Mouse (Mus musculus) limb, embryonic 13.5 days (tissue): ENCODE results near the gene Pank4. TPM values are rescaled to one million over a fixed set of nuclear protein-coding genes. Genes with fewer than 3 reads are reported as not detected.

ENCODE experiments used
- ATAC-seq: fragments of 200-750 bp; cut with Nextera tagmentation; 2 replicates; pipeline ENCODE4 v1.8.0; 2017; ENCODE audit warnings: low read depth, moderate number of reproducible peaks, moderate TSS enrichment; ENCODE audit not compliant: low FRiP score
- H3K27ac ChIP-seq: fragments of 300-500 bp; sonication (generic); 2 replicates; pipeline ENCODE4 v1.5.1; 2015; ENCODE audit warnings: inconsistent platforms, mild to moderate bottlenecking, moderate library complexity
- H3K27me3 ChIP-seq: fragments of 300-500 bp; sonication (generic); 2 replicates; pipeline ENCODE4 v1.6.1; 2015; ENCODE audit warnings: mild to moderate bottlenecking, inconsistent platforms
- H3K36me3 ChIP-seq: fragments of 300-500 bp; sonication (generic); 2 replicates; pipeline ENCODE4 v1.6.1; 2015; ENCODE audit warnings: inconsistent platforms, mild to moderate bottlenecking, moderate library complexity
- H3K4me1 ChIP-seq: fragments of 300-500 bp; sonication (generic); 2 replicates; pipeline ENCODE4 v1.6.1; 2015; ENCODE audit warnings: inconsistent platforms
- H3K4me2 ChIP-seq: fragments of 300-500 bp; sonication (generic); replicated peaks from 2 replicates; pipeline ENCODE4 v1.6.1; 2015; ENCODE audit warnings: inconsistent platforms, mild to moderate bottlenecking, moderate library complexity
- H3K4me3 ChIP-seq: fragments of 300-500 bp; sonication (generic); 2 replicates; pipeline ENCODE4 v1.5.1; 2015; ENCODE audit warnings: moderate library complexity, mild to moderate bottlenecking, inconsistent platforms
- H3K9ac ChIP-seq: fragments of 300-500 bp; sonication (generic); 2 replicates; pipeline ENCODE4 v1.6.1; 2015; ENCODE audit warnings: mild to moderate bottlenecking, inconsistent platforms
- H3K9me3 ChIP-seq: fragments of 300-500 bp; sonication (generic); 2 replicates; pipeline ENCODE4 v1.6.1; 2016; ENCODE audit warnings: inconsistent platforms
- WGBS: fragments of 180-500 bp; shearing (Covaris S2); methylation state at CpG from one replicate; pipeline ENCODE4 v1.1.7; 2015; 5-methylcytosine and 5-hydroxymethylcytosine counted together
- polyA plus RNA-seq: library from polyadenylated mRNA; unstranded; fragments of >200 nt; fragmentation: Nextera tagmentation; extraction: Ambion mirVana; gene quantifications from 2 replicates; pipeline ENCODE4 v1.2.1, GENCODE M21; 2015

The Pank4 gene
- polyA plus RNA-seq, 1 experiment from 2014 or later = 48.2 TPM

DNA sequence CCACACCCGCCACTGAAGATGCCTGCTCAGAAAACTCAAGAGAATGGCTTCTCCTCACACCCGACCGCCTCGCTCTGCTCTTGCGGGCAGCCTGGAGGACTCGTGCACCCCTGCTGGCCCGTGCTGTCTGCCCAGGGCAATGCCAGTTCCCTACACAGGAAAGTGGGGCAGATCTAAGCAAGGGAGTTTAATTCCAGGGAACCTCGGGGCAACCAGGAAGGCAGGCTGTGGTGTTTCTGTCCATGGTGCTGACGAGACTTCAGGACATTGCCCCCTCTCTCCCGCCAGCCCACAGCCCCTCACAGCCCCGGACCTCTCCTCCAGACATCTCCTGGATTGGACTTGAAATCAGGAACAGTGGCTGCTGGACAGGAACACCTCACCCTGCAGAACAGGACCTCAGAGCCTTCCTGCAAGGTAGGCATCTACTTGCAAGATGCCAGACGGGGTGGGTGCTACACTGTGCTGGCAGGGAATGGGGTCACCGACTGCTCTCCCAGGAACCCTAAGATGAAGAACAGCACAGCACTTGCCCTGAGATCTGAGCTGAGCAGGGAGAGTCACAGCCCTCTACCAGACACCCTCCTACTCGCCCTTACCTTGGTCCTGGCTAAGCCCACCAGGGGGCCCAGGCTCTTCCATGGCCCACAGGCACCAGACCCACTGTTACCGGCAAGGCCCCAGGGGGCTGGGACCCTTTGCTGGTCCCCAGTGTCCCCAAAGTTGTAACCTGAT is 54.8 kb downstream of the Pank4 start:
- H3K36me3 ChIP-seq = no peaks in the 10 kb centered on the region
- H3K4me2 ChIP-seq = peak overlapping the region; percentile 25
- 0 out of 2 replicates have a peak, but pooled peaks cover 7% of the 10 kb centered on the region for H3K27me3 ChIP-seq
- 4% methylated on average over 15 of the region's 15 CpGs for WGBS
- H3K9me3 ChIP-seq = no peaks in the 10 kb centered on the region
- peak; percentile 30; the same call in 1 of the 2 replicates for ATAC-seq
- H3K9ac ChIP-seq = no peak overlapping the region
- no peak overlapping the region for H3K27ac ChIP-seq
- no peak overlapping the region for H3K4me3 ChIP-seq
- H3K4me1 ChIP-seq = peaks cover 21% of the 10 kb centered on the region

DNA sequence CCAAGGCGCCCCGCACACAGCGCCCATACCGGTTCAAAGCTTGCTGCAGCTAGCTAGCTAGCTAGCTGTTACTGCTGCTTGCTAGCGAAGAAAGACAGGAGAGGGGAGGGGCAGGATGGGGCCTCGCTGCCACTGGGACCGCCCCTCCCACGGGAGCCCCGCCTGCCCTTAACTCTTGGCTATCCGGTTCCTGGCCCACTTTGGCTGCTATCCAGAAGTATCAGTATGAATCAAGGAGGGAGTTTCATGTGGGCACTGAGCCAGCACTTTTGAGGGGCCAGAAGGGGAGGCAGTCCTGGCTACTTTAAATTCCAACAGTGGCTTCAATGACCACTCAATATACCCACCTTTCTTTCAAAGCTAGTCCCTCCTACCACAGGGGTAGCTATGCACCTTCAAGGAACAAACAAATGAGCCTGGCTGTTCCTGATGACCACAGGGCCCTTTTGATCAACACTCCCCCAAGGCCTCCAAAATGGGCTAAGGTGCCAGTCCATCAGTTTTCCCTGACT is 55.5 kb downstream of the Pank4 start:
- Histone ChIP-seq H3K9ac (no peak overlapping the region), H3K4me1 (peaks cover 21% of the 10 kb centered on the region), H3K27ac (no peak overlapping the region), H3K27me3 (0 out of 2 replicates have a peak, but pooled peaks cover 7% of the 10 kb centered on the region), H3K4me3 (no peak overlapping the region), H3K9me3 (no peaks in the 10 kb centered on the region), H3K4me2 (peak overlapping the region; percentile 25), H3K36me3 (no peaks in the 10 kb centered on the region)
- no peak for ATAC-seq
- WGBS = 2% methylated on average over 10 of the region's 10 CpGs

DNA sequence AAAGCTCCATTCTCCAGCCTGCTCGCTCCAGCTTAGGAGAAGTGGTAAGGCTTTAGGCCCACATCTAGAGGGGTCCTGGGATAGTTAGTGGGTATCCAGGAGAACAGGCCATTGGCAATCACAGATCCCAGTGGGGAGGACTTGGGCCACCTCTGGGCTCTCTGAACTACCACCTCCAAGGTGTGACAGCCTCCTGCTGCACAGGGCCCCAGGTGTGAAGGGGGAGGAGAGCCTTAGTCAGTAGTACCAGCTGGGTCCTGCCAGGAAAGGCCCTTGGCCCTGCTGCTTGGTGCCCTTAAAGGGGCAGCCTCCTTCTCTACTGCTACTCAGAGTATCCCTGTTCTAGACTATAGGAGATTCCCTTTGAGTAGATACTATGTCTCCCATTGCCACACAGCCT is 56.2 kb downstream of the Pank4 start:
- Histone ChIP-seq H3K4me3 (no peak overlapping the region), H3K27ac (no peak overlapping the region), H3K9ac (no peak overlapping the region), H3K36me3 (no peaks in the 10 kb centered on the region), H3K4me1 (peaks cover 21% of the 10 kb centered on the region), H3K9me3 (no peaks in the 10 kb centered on the region), H3K4me2 (no peak overlapping the region), H3K27me3 (0 out of 2 replicates have a peak, but pooled peaks cover 7% of the 10 kb centered on the region)
- 48% methylated on average over 1 of the region's 1 CpGs for WGBS
- no peak for ATAC-seq

DNA sequence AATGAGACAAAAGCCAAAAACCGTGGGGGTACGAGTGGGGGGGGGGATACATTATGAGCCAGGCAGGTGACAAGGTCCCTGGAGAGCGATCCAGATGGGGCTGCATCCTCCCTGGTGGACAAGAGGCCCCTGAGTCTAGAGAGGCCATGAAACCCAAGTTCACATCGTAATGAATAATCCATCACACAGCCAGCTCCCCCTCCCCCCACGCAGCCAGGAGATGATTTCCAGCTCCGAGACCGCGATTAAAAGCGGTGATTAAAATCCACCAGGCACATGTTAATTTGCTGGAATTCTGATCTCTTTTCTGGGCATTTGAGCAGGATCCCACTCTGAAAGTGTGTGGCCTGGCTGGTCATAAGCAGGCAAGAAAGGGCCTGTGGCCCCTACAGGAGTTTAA is 56.9 kb downstream of the Pank4 start:
- H3K9me3 ChIP-seq = no peaks in the 10 kb centered on the region
- H3K4me1 ChIP-seq = peaks cover 21% of the 10 kb centered on the region
- no peaks in the 10 kb centered on the region for H3K36me3 ChIP-seq
- H3K9ac ChIP-seq = no peak overlapping the region
- 54% methylated on average over 9 of the region's 9 CpGs for whole genome bisulfite sequencing
- H3K27ac ChIP-seq = no peak overlapping the region
- H3K4me2 ChIP-seq = no peak overlapping the region
- ATAC-seq = no peak
- H3K27me3 ChIP-seq = 0 out of 2 replicates have a peak, but pooled peaks cover 7% of the 10 kb centered on the region
- no peak overlapping the region for H3K4me3 ChIP-seq

GRCm38 (mm10) chr4:155022228-155022855 is 58.4 kb downstream of the Pank4 start:
- WGBS = 64% methylated on average over 7 of the region's 7 CpGs
- ATAC-seq = no peak
- no peak overlapping the region for H3K27ac ChIP-seq

DNA sequence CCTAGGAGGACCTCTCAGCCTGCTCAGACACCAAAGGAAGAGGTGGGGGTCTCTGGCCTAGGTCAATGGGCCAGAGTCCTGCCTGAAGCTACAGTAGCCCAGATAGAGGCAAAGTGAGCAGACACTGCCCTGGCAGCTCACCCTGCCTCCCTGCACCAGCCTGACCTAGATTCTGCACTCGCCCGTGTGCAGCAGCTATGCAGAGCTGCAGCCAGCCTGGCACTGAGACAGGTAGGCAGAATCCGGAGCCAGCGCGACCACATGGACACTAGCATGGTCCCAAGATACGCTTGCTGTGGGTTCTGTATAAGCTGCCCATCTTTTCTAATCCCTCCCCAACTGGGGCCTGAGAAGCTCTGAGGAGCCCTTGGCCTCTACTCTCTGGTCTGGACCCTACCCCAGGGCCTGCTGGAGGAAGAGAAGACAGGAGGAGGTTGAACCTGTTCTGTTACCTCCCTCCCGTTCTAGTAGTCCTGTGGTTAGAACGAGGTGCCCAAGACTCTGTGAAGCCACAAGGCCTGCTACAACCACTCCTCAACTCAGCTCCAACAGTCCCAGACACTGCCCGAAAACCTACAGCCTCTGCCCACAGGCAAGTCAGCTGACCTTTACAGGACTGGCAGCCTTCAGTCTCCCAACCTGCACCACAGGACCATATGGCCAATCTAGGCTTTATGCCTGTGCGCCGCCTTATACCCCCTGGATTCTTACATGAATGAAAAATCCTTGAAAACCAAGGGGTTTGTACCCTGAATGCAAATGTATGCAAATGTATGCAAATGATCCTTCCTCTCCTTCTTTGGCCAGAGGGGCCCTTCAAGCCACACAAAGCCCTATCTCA is 60.5 kb downstream of the Pank4 start:
- Histone ChIP-seq H3K9me3 (0 out of 2 replicates have a peak, but pooled peaks cover 4% of the 10 kb centered on the region), H3K4me3 (no peak overlapping the region), H3K9ac (no peak overlapping the region), H3K4me1 (peaks cover 11% of the 10 kb centered on the region), H3K27me3 (no peaks in the 10 kb centered on the region), H3K36me3 (no peaks in the 10 kb centered on the region), H3K27ac (no peak overlapping the region), H3K4me2 (no peak overlapping the region)
- 88% methylated on average over 11 of the region's 11 CpGs for WGBS
- ATAC-seq = no peak

More at GRCm38 (mm10) chr4:155022228-155022855, 58.4 kb downstream of the Pank4 start:
- no peaks in the 10 kb centered on the region for H3K36me3 ChIP-seq
- H3K9me3 ChIP-seq = 0 out of 2 replicates have a peak, but pooled peaks cover 4% of the 10 kb centered on the region
- 0 out of 2 replicates have a peak, but pooled peaks cover 7% of the 10 kb centered on the region for H3K27me3 ChIP-seq
- peaks cover 19% of the 10 kb centered on the region for H3K4me1 ChIP-seq
- H3K9ac ChIP-seq = no peak overlapping the region
- H3K4me3 ChIP-seq = no peak overlapping the region
- H3K4me2 ChIP-seq = no peak overlapping the region

Other genes starting within 250 kb of the Pank4 start
- gene Ttc34, start 126.7 kb upstream of the Pank4 start, polyA plus RNA-seq = 0.27 and 0.32 TPM in 2 replicates
- gene Mmel1, start 94.5 kb upstream of the Pank4 start, polyA plus RNA-seq = 0.05 and 0.23 TPM in 2 replicates
- 44.3 and 45.1 TPM in 2 replicates for gene Fam213b, start 65.0 kb upstream of the Pank4 start, polyA plus RNA-seq
- 1.2 and 1.8 TPM in 2 replicates for gene Tnfrsf14, start 35.6 kb upstream of the Pank4 start, polyA plus RNA-seq
- gene Hes5, start 3.2 kb upstream of the Pank4 start, polyA plus RNA-seq = 0.94 and 2.3 TPM in 2 replicates
- 3.6 and 4.1 TPM in 2 replicates for gene Plch2, start 92.7 kb downstream of the Pank4 start, polyA plus RNA-seq
- gene Pex10, start 102.9 kb downstream of the Pank4 start, polyA plus RNA-seq = 22.3 and 22.6 TPM in 2 replicates
- gene Rer1, start 122.3 kb downstream of the Pank4 start, polyA plus RNA-seq = 147 and 149 TPM in 2 replicates
- gene Morn1, start 122.5 kb downstream of the Pank4 start, polyA plus RNA-seq = 4.9 and 7.5 TPM in 2 replicates